Mouse (Mus musculus): ENCODE data around the gene Igf2bp1. TPM values are rescaled to one million over a fixed set of nuclear protein-coding genes. Genes with fewer than 3 reads are reported as not detected.

Gene Igf2bp1
- polyA plus RNA-seq, 1 experiment: 1.0 TPM

- peak overlapping the region; percentile 86 for H3K4me3 ChIP-seq (replicated peaks)
- H3K4me1 ChIP-seq (ENCODE audit: control insufficient read depth): peaks cover 60% of the 10 kb centered on the region
- H3K9me3 ChIP-seq (ENCODE audit: control insufficient read depth, low read length): no peaks in the 10 kb centered on the region
- peaks cover 36% of the 10 kb centered on the region for H3K27me3 ChIP-seq (ENCODE audit: control insufficient read depth)
- TF ChIP-seq GATA1 (IDR thresholded peaks at IDR 0.05; ENCODE audit: low read length) (no peak), TAL1 (IDR thresholded peaks at IDR 0.05; ENCODE audit: low read length) (no peak)
- no peaks in the 10 kb centered on the region for H3K36me3 ChIP-seq (ENCODE audit: control insufficient read depth)
These were observed 1.6 kb downstream of the Igf2bp1 start for GRCm38 (mm10) chr11:96003969-96004792.

DNA sequence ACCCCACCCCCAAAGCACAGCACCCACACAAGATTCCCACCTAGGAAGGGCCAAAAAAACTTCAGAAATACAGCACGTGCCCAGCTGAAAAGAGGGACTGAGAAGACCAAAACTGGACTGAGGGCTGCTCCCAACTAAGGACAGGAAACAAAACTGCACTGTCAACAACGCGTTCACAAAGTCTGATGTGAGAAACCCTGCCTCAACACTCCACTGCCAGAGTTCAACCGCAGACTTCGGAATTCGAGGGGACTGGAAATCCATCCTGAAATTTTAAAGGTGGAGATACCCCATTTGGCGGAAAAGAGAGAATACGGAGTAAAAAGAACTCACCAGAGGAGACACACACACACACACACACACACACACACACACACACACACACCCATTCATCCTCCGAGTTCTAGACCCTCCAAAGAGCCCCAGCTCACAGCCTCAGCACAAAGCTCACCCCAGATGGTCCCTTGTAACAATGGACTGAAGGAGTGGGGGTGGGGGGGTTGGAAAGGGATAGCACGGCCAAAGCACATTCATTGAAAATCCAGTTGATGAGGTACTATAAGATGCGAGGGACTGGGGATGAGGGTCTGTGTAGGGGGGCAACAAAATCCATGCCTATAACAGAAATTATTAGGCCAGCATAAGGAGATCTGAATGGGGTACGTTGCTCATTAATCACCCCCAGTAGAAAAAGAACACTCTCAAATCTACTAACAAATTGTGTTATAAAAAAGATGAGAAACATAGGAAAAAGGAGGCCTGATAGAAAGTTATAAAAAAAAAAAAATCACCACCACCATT lies 2.4 kb downstream of the Igf2bp1 start:
- peak overlapping the region; percentile 86 for H3K4me3 ChIP-seq (replicated peaks)
- no peaks in the 10 kb centered on the region for H3K9me3 ChIP-seq (ENCODE audit: control insufficient read depth, low read length)
- H3K36me3 ChIP-seq (ENCODE audit: control insufficient read depth): peaks cover 2% of the 10 kb centered on the region; the same call in 1 of the 2 replicates
- TF ChIP-seq TAL1 (IDR thresholded peaks at IDR 0.05; ENCODE audit: low read length) (no peak), GATA1 (IDR thresholded peaks at IDR 0.05; ENCODE audit: low read length) (no peak)
- peaks cover 30% of the 10 kb centered on the region for H3K27me3 ChIP-seq (ENCODE audit: control insufficient read depth)
- H3K4me1 ChIP-seq (ENCODE audit: control insufficient read depth): peaks cover 58% of the 10 kb centered on the region

- H3K4me3 ChIP-seq (replicated peaks): no peak overlapping the region
- peaks cover 41% of the 10 kb centered on the region for H3K36me3 ChIP-seq (ENCODE audit: control insufficient read depth)
- no peak for TF ChIP-seq TAL1 (IDR thresholded peaks at IDR 0.05; ENCODE audit: low read length)
- no peak for TF ChIP-seq GATA1 (IDR thresholded peaks at IDR 0.05; ENCODE audit: low read length)
- peaks cover 39% of the 10 kb centered on the region for H3K4me1 ChIP-seq (ENCODE audit: control insufficient read depth)
- peaks cover 6% of the 10 kb centered on the region for H3K9me3 ChIP-seq (ENCODE audit: control insufficient read depth, low read length)
- H3K27me3 ChIP-seq (ENCODE audit: control insufficient read depth): no peaks in the 10 kb centered on the region
These were observed 11.6 kb downstream of the Igf2bp1 start for GRCm38 (mm10) chr11:95994151-95994550.

DNA sequence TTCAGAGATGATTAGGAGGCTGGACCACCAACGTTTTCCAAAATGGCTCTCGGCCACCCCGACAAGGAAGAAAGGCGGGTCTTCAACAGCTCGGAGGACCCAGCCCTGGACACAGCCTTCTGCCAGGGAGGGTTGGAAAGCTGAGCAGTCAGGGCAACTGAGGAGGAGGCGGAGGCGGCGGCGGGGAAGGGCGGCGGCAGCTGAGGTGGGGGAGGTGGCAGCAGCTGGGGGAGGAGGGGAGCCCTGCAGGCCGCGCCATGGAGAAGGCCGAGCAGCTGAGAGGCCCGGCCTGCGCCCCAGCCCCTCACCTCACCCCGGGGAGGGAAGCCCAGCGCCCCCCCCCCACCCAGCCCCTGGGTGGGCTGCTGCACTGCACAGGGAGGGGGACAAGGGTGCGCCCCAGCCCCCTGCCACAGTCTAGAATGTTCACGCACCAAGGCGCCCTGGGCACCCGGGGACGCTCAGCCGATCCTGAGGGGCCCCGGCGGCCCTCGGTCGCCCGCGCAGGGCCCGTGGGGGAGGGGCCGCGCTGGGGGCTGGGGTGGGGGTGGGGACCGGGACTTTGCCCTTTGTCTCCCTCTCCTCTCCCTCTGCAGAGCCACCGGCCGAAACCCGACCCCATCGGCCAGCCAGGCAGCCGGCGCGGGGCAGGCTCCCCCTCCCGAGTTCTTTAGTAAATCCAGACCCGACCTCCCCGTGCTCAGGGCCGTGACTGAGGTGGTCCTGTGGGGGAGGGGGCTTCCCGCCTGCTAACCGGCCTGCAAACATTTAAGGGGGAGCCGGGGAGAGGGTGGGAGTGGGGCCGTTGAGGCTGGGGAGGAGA lies 14.6 kb downstream of the Igf2bp1 start:
- peaks cover 65% of the 10 kb centered on the region for H3K4me1 ChIP-seq (ENCODE audit: control insufficient read depth)
- peaks cover 6% of the 10 kb centered on the region for H3K9me3 ChIP-seq (ENCODE audit: control insufficient read depth, low read length)
- H3K4me3 ChIP-seq (replicated peaks): peak overlapping the region; percentile 57
- H3K36me3 ChIP-seq (ENCODE audit: control insufficient read depth): peaks cover 39% of the 10 kb centered on the region
- TF ChIP-seq TAL1 (IDR thresholded peaks at IDR 0.05; ENCODE audit: low read length): no peak
- no peak for TF ChIP-seq GATA1 (IDR thresholded peaks at IDR 0.05; ENCODE audit: low read length)
- H3K27me3 ChIP-seq (ENCODE audit: control insufficient read depth): no peaks in the 10 kb centered on the region

DNA sequence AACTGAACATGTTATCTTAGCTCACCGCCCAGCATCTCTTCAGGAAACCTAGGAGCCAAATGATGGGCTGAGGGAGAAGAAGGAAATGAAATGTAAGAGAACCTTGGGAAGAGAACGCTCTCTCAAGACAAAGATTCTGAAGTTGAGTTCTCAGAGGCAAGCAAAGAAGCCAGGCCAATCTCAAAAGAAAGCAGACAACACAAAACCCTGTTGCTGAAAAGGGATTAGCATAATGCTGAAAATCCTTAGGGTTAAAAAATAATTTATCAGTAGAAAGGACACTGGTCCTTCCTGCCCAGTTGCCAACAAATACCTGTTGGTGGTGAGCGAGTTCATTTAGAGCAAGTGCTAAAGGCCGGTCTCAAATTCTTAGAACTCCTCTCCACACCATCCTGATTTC lies 15.3 kb downstream of the Igf2bp1 start:
- H3K36me3 ChIP-seq (ENCODE audit: control insufficient read depth): peaks cover 36% of the 10 kb centered on the region
- peak overlapping the region; percentile 57 for H3K4me3 ChIP-seq (replicated peaks)
- TF ChIP-seq TAL1 (IDR thresholded peaks at IDR 0.05; ENCODE audit: low read length): no peak
- TF ChIP-seq GATA1 (IDR thresholded peaks at IDR 0.05; ENCODE audit: low read length): no peak
- H3K9me3 ChIP-seq (ENCODE audit: control insufficient read depth, low read length): peaks cover 6% of the 10 kb centered on the region
- H3K4me1 ChIP-seq (ENCODE audit: control insufficient read depth): peaks cover 67% of the 10 kb centered on the region
- no peaks in the 10 kb centered on the region for H3K27me3 ChIP-seq (ENCODE audit: control insufficient read depth)

DNA sequence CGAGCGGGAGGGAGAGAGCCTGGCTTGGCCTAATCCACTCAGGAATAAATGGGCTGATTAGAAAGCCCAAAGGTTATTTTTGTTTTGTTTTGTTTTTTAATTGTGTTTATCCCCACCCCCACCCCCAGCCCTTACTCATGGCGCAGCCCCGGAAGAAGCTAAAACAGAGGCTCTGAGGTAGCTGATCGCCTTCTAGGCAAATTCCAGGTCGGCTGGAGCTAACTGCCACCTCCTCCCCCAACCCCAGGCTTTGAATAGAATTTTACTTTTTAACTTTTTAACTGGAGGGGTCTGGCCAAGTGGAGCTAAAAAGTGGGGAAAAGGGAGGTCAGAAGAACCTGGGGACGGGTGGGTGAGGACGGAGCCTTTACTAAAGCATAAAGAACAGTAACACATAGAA lies 15.9 kb downstream of the Igf2bp1 start:
- no peaks in the 10 kb centered on the region for H3K27me3 ChIP-seq (ENCODE audit: control insufficient read depth)
- H3K4me3 ChIP-seq (replicated peaks): no peak overlapping the region
- H3K36me3 ChIP-seq (ENCODE audit: control insufficient read depth): peaks cover 31% of the 10 kb centered on the region

DNA sequence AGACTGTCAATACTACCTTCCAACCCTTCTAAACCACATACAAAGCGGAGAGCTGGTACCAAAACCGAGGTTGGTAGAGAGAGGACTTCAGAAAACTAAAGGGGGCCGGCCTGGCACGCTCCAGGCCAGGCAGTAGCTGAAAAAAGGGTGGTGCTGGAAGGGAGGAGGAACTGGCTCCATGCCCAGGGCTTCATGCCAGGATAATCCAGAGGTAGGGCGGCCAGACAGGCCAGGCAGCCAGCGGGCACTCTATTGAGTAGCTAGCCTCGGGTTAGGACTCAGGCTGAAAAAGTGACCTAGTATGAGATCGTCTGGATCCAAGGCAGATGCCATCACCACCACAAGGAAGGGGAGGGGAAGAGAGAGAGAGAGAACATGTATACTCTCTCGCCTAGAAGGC lies 17.2 kb downstream of the Igf2bp1 start:
- H3K36me3 ChIP-seq (ENCODE audit: control insufficient read depth): peaks cover 18% of the 10 kb centered on the region
- peak overlapping the region; percentile 2 for H3K4me3 ChIP-seq (replicated peaks)
- H3K27me3 ChIP-seq (ENCODE audit: control insufficient read depth): no peaks in the 10 kb centered on the region
- no peaks in the 10 kb centered on the region for H3K9me3 ChIP-seq (ENCODE audit: control insufficient read depth, low read length)
- H3K4me1 ChIP-seq (ENCODE audit: control insufficient read depth): peaks cover 69% of the 10 kb centered on the region
- TF ChIP-seq GATA1 (IDR thresholded peaks at IDR 0.05; ENCODE audit: low read length) (no peak), TAL1 (IDR thresholded peaks at IDR 0.05; ENCODE audit: low read length) (no peak)

More for the DNA sequence above, 15.9 kb downstream of the Igf2bp1 start:
- Histone ChIP-seq H3K9me3 (ENCODE audit: control insufficient read depth, low read length) (peaks cover 6% of the 10 kb centered on the region), H3K4me1 (ENCODE audit: control insufficient read depth) (peaks cover 67% of the 10 kb centered on the region)
- TF ChIP-seq GATA1 (IDR thresholded peaks at IDR 0.05; ENCODE audit: low read length): no peak
- TF ChIP-seq TAL1 (IDR thresholded peaks at IDR 0.05; ENCODE audit: low read length): no peak

GRCm38 (mm10) chr11:95987854-95988447 lies 17.8 kb downstream of the Igf2bp1 start:
- Histone ChIP-seq H3K27me3 (ENCODE audit: control insufficient read depth) (no peaks in the 10 kb centered on the region), H3K36me3 (ENCODE audit: control insufficient read depth) (peaks cover 15% of the 10 kb centered on the region), H3K9me3 (ENCODE audit: control insufficient read depth, low read length) (no peaks in the 10 kb centered on the region), H3K4me3 (replicated peaks) (peak overlapping the region; percentile 2), H3K4me1 (ENCODE audit: control insufficient read depth) (peaks cover 73% of the 10 kb centered on the region)
- TF ChIP-seq TAL1 (IDR thresholded peaks at IDR 0.05; ENCODE audit: low read length) (no peak), GATA1 (IDR thresholded peaks at IDR 0.05; ENCODE audit: low read length) (no peak)

Data from erythroblast, embryonic 14.5 days (primary cell).